Mouse (Mus musculus): ENCODE data around the gene P4ha3.

DNA sequence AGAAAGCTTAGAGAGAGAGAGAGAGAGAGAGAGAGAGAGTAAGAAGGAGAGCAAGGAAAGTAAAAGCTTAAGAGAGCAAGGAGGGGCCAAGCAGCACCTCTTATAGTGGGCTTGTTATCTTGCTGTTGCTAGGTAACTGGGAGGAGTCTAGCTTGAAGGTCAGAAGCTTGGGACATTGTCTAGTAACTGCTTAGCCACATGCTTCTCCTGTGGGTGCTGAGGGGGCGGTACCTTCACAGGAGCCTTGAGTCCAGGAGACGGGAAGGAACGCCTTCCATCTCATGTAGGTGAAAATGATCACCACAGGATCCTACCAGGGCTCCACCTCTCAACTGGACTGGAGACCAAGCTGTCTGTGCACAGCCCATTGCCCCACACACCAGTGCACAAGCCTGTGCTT is 16.1 kb downstream of the P4ha3 start:
- TF ChIP-seq HCFC1 (IDR thresholded peaks at IDR 0.05; ENCODE audit: borderline replicate concordance, insufficient read depth, low read length) (no peak), ZNF384 (IDR thresholded peaks at IDR 0.05; ENCODE audit: low read depth, low read length) (no peak), CHD2 (IDR thresholded peaks at IDR 0.05; ENCODE audit: low read depth, low read length) (no peak), MAFK (IDR thresholded peaks at IDR 0.05; ENCODE audit: insufficient read depth, low read depth, low read length) (no peak), ZC3H11A (IDR thresholded peaks at IDR 0.05; ENCODE audit: borderline replicate concordance, low read depth, low read length) (no peak)
